Mouse (Mus musculus) bone marrow macrophage, adult 2 months (primary cell): ENCODE data around the gene Sema4a. TPM values are rescaled to one million over a fixed set of nuclear protein-coding genes. Genes with fewer than 3 reads are reported as not detected.
"Not testable (repeated sequence)": the region's sequence is repeated elsewhere in the genome, so short reads cannot be mapped to it uniquely, and the experiment has no call there.

Source experiments
- H3K27ac ChIP-seq: 2 replicates; pipeline ENCODE4 v1.5.1; 2012; ENCODE audit warnings: low read depth, low read length; ENCODE audit not compliant: insufficient read depth
- H3K4me1 ChIP-seq: 2 replicates; pipeline ENCODE4 v1.6.1; 2012; ENCODE audit warnings: low read length; ENCODE audit not compliant: control insufficient read depth, insufficient read depth
- H3K4me3 ChIP-seq: 2 replicates; pipeline ENCODE4 v1.5.1; 2012; ENCODE audit warnings: mild to moderate bottlenecking, low read length, moderate library complexity; ENCODE audit not compliant: insufficient read depth
- CTCF ChIP-seq: IDR thresholded peaks from 2 replicates; pipeline ENCODE4 v1.5.1; 2012; ENCODE audit warnings: low read depth, mild to moderate bottlenecking, low read length, moderate library complexity
- POLR2A ChIP-seq: IDR thresholded peaks from 2 replicates; pipeline ENCODE4 v1.6.1; 2012; ENCODE audit warnings: mild to moderate bottlenecking, low read depth, low read length, borderline replicate concordance
- polyA plus RNA-seq: library from polyadenylated mRNA; stranded (reverse); fragments of >200 nt; gene quantifications from 2 replicates; pipeline ENCODE4 v1.2.4, GENCODE M21; 2012; ENCODE audit not compliant: missing spikeins, insufficient read depth, insufficient read length

The Sema4a gene
- polyA plus RNA-seq, 1 experiment: 178 TPM

DNA sequence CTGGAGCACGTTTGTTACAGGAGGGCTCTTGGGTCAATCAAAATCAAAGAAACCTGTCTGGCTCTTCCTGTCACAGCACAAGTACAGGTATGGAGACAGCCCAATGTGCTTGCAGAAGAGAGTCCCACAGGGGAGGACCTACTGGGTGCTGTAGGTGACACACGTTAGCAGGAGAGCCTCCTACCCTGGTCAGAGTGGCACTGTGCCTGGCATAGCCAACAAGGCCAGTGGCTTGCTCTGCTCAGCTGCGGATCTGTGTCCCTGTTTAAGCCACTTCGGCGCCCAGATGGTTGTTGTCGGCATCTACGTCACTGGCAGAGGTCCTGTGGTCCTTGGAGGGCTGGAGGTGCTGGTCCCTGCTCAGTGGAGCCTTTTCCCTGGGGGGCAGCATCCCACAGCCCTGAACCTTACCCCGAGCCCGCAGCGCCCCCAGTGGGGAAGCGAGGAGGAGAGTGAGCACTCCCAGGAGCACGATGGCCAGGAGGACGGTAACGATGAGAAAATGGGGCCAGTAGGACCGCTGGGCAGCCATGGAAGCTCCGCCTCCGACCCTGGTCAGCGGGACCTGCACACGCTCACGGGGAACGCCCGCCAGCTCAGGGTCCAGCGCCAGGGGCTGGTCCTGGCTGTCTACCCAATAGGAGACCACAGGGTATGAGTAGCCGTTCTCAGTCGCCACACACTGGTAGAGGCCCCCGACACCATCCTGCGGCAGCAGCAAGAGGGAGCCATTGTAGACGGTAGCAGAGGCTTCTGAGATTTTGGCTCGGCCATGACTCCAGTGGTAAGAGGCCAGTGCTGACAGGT, 24.4 kb downstream of the Sema4a start:
- no peak overlapping the region for H3K4me3 ChIP-seq

DNA sequence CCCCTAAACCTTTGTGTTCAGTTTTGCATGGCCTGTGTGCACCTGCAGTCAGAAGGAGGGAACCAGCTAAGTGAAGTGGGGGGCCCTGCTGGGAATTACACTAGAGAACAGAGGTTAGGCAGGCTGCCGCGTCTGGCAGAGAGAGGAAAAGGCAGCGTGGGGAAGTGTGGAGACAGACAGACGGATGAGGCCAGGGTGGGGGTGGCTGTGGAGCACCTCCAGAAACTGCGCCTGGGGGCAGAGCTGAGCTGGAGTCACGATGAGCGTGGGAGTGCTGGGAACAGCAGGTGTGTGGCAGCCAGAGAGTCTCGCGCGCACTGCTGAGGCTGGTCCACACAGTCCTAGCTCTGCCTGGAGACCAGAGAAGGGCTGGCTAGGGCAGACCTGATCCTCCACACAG, 25.5 kb downstream of the Sema4a start:
- Histone ChIP-seq H3K27ac (no peak overlapping the region), H3K4me1 (peaks cover 8% of the 10 kb centered on the region; the same call in 1 of the 2 replicates), H3K4me3 (no peak overlapping the region)
- no peak for TF ChIP-seq POLR2A
- TF ChIP-seq CTCF: no peak

More for the DNA sequence above, 24.4 kb downstream of the Sema4a start:
- no peak overlapping the region for H3K27ac ChIP-seq
- H3K4me1 ChIP-seq: peaks cover 13% of the 10 kb centered on the region
- TF ChIP-seq POLR2A: no peak
- TF ChIP-seq CTCF: no peak

DNA sequence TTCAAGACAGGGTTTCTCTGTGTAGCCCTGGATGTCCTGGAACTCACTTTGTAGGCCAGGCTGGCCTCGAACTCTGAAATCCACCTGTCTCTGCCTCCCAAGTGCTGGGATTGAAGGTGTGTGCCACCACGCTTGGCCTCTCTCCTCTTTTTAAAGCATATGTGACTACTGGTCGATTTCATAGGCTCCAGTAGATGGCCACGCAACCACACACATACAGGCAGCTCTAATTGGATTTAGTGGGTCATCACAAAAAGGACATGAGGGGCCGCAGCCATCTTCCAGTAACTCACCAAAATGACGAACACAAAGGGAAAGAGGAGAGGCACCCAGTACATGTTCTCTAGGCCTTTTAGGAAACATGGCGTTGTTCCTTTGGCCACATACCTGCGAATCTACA, 32.3 kb downstream of the Sema4a start:
- H3K27ac ChIP-seq, H3K4me3 ChIP-seq, H3K4me1 ChIP-seq: not testable (repeated sequence)

DNA sequence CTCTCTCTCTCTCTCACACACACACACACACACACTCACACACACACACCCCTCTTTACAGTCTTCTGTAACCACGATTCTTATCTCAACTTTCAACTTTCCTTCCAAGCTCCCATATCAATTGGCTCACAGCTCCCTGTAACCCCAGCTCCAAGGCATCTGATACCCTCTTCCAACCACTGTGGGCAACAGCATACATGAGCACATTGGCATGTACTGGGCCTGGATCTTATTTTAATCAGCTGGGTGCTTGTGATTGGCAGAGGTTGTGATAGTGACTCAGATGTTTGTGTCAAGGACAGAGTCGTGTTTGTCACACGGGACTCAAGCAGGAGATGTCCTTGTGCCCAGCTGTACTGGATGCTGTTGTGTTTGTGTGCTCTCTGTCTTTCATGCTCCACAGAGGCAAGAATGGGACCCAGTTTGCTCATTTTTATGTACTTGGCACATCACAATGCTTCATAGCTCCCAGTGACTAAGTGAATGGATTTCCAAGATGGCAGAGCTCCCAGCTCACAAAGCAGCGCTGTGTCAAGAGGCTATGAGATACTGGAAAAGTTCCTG, 33.6 kb downstream of the Sema4a start:
- no peak overlapping the region for H3K4me3 ChIP-seq
- no peak overlapping the region for H3K27ac ChIP-seq
- H3K4me1 ChIP-seq: peaks cover 16% of the 10 kb centered on the region
- TF ChIP-seq CTCF (no peak), POLR2A (no peak)

DNA sequence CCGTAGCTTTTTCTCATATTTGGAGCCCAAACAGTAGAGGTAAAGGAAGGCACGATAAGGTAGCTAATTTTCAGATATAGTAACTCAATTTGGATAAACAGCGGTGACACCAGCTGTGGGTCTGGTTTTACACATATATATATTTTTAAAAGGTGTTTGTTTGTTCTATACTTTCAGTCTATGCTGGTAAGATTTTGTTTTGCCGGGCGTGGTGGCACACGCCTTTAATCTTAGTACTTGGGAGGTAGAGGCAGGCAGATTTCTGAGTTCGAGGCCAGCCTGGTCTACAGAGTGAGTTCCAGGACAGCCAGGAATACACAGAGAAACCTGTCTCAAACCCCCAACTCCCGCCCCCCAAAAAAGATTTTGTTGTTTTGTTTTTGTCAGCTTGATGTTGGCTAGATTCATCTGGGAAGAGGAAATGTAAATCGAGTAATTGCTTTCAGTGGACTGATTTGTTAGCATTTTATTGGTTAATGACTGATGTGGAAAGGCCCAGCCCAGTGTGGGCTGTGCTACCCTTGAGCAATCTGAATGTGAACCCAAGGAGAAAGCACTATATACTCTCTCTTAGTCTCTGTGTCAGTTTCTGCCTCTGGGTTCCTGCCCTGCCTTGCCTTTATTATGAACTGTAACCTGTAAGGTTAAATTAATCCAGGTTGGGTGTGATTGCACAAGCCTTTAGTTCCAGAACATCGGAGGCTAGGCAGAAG, 35.1 kb downstream of the Sema4a start:
- Histone ChIP-seq H3K4me1 (peaks cover 24% of the 10 kb centered on the region), H3K27ac (no peak overlapping the region), H3K4me3 (no peak overlapping the region)
- no peak for TF ChIP-seq POLR2A
- TF ChIP-seq CTCF: no peak

DNA sequence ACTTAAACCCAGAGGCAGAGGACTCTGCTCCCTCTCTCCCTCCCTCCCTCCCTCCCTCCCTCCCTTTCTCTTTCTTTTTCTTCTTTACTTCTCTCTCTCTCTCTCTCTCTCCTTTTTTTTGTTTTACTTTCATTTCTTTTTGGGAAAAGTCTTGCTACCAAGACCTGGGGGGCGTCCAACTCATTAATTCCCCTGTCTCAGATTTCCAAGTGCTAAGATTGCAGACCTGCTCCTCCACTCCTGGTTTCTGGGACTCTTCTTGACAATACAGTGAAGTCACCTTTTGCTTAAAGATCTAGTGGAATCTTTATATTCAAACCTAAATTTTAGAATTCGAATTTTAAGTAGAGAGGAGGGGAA, 35.7 kb downstream of the Sema4a start:
- peak overlapping the region; percentile 24; the same call in 1 of the 2 replicates for H3K4me3 ChIP-seq
- peaks cover 24% of the 10 kb centered on the region for H3K4me1 ChIP-seq
- TF ChIP-seq CTCF (no peak), POLR2A (no peak)
- H3K27ac ChIP-seq: no peak overlapping the region

DNA sequence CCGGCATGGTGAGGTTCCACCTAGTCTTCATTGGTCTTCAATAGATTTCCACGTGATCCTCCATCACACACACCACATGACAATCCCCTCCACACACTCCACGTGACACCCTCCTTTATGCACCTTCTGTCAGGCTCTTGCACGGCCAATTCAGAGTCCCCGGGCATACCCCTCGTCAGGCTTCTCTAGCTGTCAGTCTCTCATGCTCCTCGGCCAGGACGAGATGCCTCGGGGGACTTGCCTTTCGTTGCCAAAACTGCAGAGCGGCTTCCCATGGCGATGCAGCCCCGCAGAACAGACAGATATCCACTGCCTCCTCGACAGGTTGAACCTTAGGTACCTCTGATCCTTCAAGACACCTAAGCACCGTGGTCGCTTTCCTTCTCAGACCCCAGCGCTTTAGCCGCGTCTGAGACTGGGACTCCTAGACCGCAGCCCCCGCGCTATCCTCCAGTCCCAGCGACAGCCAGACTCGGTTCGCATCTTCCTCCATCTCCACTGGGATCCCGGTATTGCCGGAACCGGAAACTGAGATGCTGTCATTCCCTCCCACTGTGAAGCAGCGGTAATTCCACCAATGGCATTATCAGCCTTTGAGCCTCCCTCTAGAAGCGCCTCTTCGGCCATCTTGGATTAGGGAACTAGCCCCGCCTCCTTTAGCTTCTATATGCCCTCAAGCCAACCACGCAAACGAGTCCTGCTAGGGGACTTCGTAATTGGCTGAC, 36.2 kb downstream of the Sema4a start, which contains the start of gene Slc25a44:
Gene Slc25a44, minus strand, starts transcription at position 535 of the 725 bp plus-strand sequence.
- peak within 1 kb of the TSS; percentile 76 for H3K4me3 ChIP-seq
- no peak for TF ChIP-seq POLR2A
- TF ChIP-seq CTCF: no peak
- H3K27ac ChIP-seq: peak within 1 kb of the TSS; percentile 57
- H3K4me1 ChIP-seq: peaks cover 24% of the 10 kb centered on the region

DNA sequence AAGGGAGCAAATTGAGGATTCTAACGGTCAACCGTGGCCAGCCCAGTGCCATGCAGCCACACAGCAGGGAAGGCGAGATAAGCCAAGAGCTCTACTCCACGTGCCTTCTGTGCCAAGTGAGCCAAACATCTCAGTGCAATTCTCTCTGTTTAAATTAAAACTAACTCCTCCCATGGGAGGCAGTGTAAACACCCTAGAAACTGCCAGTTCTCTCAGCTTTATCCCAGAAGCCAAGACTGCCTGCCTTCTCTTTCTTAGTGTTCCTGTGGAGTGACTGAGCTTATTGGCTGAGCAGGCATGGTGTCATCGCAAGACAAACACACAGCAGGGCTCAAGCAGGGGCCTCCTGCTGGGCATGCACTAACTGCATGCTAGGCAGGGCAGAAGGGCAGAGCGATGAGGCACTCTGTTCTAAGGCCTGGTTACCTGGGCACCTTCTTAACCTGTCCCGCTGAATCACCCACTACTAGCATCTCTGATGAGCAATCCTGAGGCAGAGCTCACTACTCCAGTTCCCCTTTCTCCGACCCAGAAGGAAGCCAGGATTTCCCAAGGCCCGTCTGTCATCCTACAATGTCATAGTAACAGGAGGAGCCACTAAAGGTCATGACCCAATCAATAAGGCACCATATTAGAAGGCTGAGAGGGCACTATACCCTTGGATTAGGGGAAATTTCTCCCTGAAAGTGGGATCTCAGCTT, 38.8 kb downstream of the Sema4a start:
- H3K4me1 ChIP-seq: peaks cover 24% of the 10 kb centered on the region
- no peak for TF ChIP-seq CTCF
- TF ChIP-seq POLR2A: no peak
- no peak overlapping the region for H3K27ac ChIP-seq
- no peak overlapping the region for H3K4me3 ChIP-seq

DNA sequence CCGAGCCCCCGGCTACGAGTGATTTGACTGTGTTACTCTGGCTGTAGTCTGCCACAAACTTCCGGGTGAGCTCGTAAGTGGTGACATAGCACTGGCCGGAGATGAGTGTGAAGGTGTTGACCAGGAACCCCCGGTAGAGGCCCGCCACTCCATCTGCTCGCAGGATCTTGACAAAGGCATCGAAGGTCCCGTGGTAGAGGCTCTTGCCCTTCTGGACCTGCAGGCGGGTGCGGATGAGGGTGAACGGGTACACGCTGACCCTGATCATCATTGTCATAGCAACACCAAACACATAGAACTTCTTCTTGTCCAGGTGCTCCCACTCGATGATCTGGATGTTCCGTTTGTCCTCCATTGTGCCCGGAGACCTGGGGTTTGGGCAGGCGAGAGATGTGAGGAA, 40.2 kb downstream of the Sema4a start:
- Histone ChIP-seq H3K27ac (no peak overlapping the region), H3K4me1 (peaks cover 20% of the 10 kb centered on the region), H3K4me3 (no peak overlapping the region)
- TF ChIP-seq CTCF (no peak), POLR2A (no peak)

DNA sequence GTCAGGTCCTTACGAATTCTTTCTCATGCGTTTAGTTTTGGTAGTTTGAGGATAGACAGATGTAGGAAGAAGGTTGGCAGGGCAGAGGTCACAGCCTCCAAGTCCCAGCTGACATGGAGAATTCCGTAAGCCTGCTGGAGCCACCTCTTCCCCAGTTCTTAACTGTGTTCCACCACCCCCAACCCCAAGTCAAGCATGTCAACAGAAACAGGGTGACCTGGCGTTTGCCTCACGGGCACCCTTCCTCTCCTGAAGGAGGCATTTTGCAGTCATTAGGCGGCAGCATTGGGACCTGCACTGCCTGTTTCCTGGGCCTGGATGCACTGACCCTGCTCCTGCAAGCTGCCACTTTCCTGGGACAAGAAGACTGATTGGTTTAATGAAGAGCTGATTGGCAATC, 43.0 kb downstream of the Sema4a start:
- no peak for TF ChIP-seq CTCF
- no peak for TF ChIP-seq POLR2A
- Histone ChIP-seq H3K4me3 (no peak overlapping the region), H3K27ac (no peak overlapping the region), H3K4me1 (peaks cover 20% of the 10 kb centered on the region)
